Comparison of ENCODE assay signal across 8 mouse cellular contexts in the genomic region with DNA sequence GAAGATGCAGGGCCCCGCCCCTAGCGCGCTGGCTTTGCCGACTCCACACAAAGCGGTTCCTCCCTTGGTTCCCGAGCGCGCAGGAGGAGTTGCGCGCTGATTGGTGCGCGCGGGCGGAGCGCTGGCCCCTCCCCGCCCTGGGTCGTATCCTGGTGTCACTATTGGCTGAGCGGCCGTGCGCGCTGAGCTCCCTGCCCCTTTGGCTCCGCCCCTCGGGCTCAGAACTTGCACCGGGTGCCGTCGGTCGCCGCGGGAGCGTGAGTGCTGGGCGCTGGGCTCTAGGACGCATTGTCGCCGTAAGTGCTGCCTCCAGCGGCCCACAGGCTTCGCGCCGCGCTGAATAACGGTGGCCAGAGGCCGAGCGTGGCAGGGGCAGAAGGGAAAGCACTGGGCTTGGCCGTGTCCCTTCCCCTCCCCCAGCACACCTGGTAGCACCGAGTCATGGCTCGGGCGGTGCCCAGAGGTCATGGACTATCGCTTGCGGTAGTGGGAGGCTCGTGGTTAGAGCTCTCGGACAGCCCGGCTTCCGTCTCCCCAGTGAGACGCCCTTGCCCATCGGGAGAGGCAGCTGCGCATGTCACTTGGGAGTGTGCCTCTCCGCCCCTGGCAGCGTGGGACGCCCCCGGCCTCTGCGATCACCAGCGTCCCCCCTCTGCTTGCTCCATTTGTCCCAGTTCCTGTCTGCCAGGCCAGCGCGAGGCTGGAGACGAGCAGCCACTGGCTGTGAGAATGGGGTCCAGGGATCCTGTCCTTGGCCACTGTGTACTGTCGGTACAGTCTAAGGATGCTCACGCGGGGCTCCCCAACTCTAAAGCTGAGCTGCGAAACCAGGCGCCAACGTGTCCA. TPM values are rescaled to one million over a fixed set of nuclear protein-coding genes. Genes with fewer than 3 reads are reported as not detected.
DNase-seq lines count a peak whose midpoint lies in the region; ATAC-seq and TF ChIP-seq lines count a peak whose summit lies in the region.

A gene (plus strand): TSS at position 208 of the 846 bp plus-strand sequence.

- peak; percentile 99 for ATAC-seq in embryonic facial prominence, embryonic 14.5 days (ENCODE audit: low read depth)
- peak; percentile 97 for ATAC-seq in limb, embryonic 13.5 days (ENCODE audit: low FRiP score, low read depth)
- peak; percentile 97 for ATAC-seq in midbrain, embryonic 16.5 days

- WGBS in embryonic facial prominence, embryonic 14.5 days, result 0% methylated on average over 29 of the region's 70 CpGs
- under 1% methylated on average over 70 of the region's 70 CpGs for WGBS in heart, adult 2 months
- under 1% methylated on average over 70 of the region's 70 CpGs for WGBS in limb, embryonic 13.5 days
- WGBS in midbrain, embryonic 16.5 days, result under 1% methylated on average over 70 of the region's 70 CpGs

- H3K36me3 ChIP-seq in embryonic facial prominence, embryonic 14.5 days (ENCODE audit: control insufficient read depth, insufficient read depth, low read length), result no peaks in the 10 kb centered on the region
- no peaks in the 10 kb centered on the region; the same call in 1 of the 2 replicates for H3K36me3 ChIP-seq in heart, adult 2 months (ENCODE audit: control insufficient read depth, insufficient read depth, low read length)
- H3K36me3 ChIP-seq in limb, embryonic 13.5 days, result no peaks in the 10 kb centered on the region
- H3K36me3 ChIP-seq in midbrain, embryonic 16.5 days (ENCODE audit: control insufficient read depth, insufficient read depth, low read length), result no peaks in the 10 kb centered on the region

- intact Hi-C loops in heart, adult 2 months (cut with DNase I), result loop anchor here (5.0 kb wide), 1 partner anchor 171 kb away; a partner anchor contains a TSS

- no peak within 1 kb of the TSS; the same call in 1 of the 2 replicates for H3K27ac ChIP-seq in embryonic facial prominence, embryonic 14.5 days (replicated peaks; ENCODE audit: low read depth, low read length)
- peak within 1 kb of the TSS; percentile 87 for H3K27ac ChIP-seq in heart, adult 2 months
- H3K27ac ChIP-seq in limb, embryonic 13.5 days, result peak within 1 kb of the TSS; percentile 65; the same call in 1 of the 2 replicates
- H3K27ac ChIP-seq in midbrain, embryonic 16.5 days (ENCODE audit: low read length), result peak within 1 kb of the TSS; percentile 67

- DNase-seq in 3T3-L1 (ENCODE audit: low read depth, low spot score), result peak; percentile 96
- DNase-seq in adrenal gland, postnatal 4 days (ENCODE audit: low spot score in 2 of 2), result peak; percentile 76 to 84
- peak; percentile 97 for DNase-seq in embryonic facial prominence, embryonic 14.5 days (ENCODE audit: low spot score)
- DNase-seq in heart, adult 2 months, result peak; percentile 93 to 97
- peak; percentile 90 for DNase-seq in kidney, adult 8-10 months
- DNase-seq in spleen, postnatal 10 days (ENCODE audit: low spot score in 2 of 2), result peak; percentile 92 to 96

- TF ChIP-seq POLR2A in heart, adult 2 months (IDR thresholded peaks at IDR 0.05; ENCODE audit: insufficient read depth, low read depth, low read length), result peak; percentile 82

- no peaks in the 10 kb centered on the region for H3K79me2 ChIP-seq in heart, adult 2 months (replicated peaks; ENCODE audit: control insufficient read depth, insufficient read depth, low read length)

- H3K27me3 ChIP-seq in embryonic facial prominence, embryonic 14.5 days (replicated peaks; ENCODE audit: control insufficient read depth, insufficient read depth, low read length), result no peaks in the 10 kb centered on the region
- H3K27me3 ChIP-seq in heart, adult 2 months (ENCODE audit: control insufficient read depth, insufficient read depth, low read length), result no peaks in the 10 kb centered on the region
- no peaks in the 10 kb centered on the region for H3K27me3 ChIP-seq in limb, embryonic 13.5 days
- no peaks in the 10 kb centered on the region for H3K27me3 ChIP-seq in midbrain, embryonic 16.5 days (ENCODE audit: control insufficient read depth, insufficient read depth, low read depth, low read length)

- peak within 1 kb of the TSS; percentile 65 for H3K4me3 ChIP-seq in embryonic facial prominence, embryonic 14.5 days (ENCODE audit: low read depth, low read length)
- H3K4me3 ChIP-seq in heart, adult 2 months, result peak within 1 kb of the TSS; percentile 60
- H3K4me3 ChIP-seq in limb, embryonic 13.5 days, result peak within 1 kb of the TSS; percentile 85
- H3K4me3 ChIP-seq in midbrain, embryonic 16.5 days (ENCODE audit: low read depth, low read length), result peak within 1 kb of the TSS; percentile 81

- peak within 1 kb of the TSS; percentile 67 for H3K9ac ChIP-seq in embryonic facial prominence, embryonic 14.5 days (ENCODE audit: low read depth, low read length)
- H3K9ac ChIP-seq in heart, adult 2 months (ENCODE audit: low read depth, low read length), result peak within 1 kb of the TSS; percentile 91
- peak within 1 kb of the TSS; percentile 78 for H3K9ac ChIP-seq in limb, embryonic 13.5 days
- peak within 1 kb of the TSS; percentile 81 for H3K9ac ChIP-seq in midbrain, embryonic 16.5 days (ENCODE audit: low read depth, low read length)

- H3K9me3 ChIP-seq in embryonic facial prominence, embryonic 14.5 days (ENCODE audit: control insufficient read depth, low read length), result no peaks in the 10 kb centered on the region
- H3K9me3 ChIP-seq in limb, embryonic 13.5 days, result no peaks in the 10 kb centered on the region
- H3K9me3 ChIP-seq in midbrain, embryonic 16.5 days (replicated peaks; ENCODE audit: control insufficient read depth, low read length, poor library complexity, severe bottlenecking), result no peaks in the 10 kb centered on the region

- H3K4me1 ChIP-seq in embryonic facial prominence, embryonic 14.5 days (ENCODE audit: control insufficient read depth, insufficient read depth, low read length), result peaks cover 5% of the 10 kb centered on the region; the same call in 1 of the 2 replicates
- H3K4me1 ChIP-seq in heart, adult 2 months (ENCODE audit: control insufficient read depth, insufficient read depth, low read length), result peaks cover 5% of the 10 kb centered on the region
- peaks cover 20% of the 10 kb centered on the region; the same call in 1 of the 2 replicates for H3K4me1 ChIP-seq in limb, embryonic 13.5 days
- H3K4me1 ChIP-seq in midbrain, embryonic 16.5 days (ENCODE audit: control insufficient read depth, insufficient read depth, low read length), result peaks cover 14% of the 10 kb centered on the region

- TF ChIP-seq EP300 in heart, adult 2 months (IDR thresholded peaks at IDR 0.05; ENCODE audit: insufficient read depth, low read depth, low read length), result no peak

- peak; percentile 38 for TF ChIP-seq CTCF in heart, adult 2 months (IDR thresholded peaks at IDR 0.05)

- peak within 1 kb of the TSS; percentile 75 for H3K4me2 ChIP-seq in embryonic facial prominence, embryonic 14.5 days (ENCODE audit: low read depth, low read length)
- H3K4me2 ChIP-seq in limb, embryonic 13.5 days (replicated peaks), result peak within 1 kb of the TSS; percentile 90
- H3K4me2 ChIP-seq in midbrain, embryonic 16.5 days (ENCODE audit: low read length), result peak within 1 kb of the TSS; percentile 98

RNA-seq across cellular contexts. Expression of the gene that starts here (rescaled TPM):
- total RNA-seq in adrenal gland, postnatal 4 days (2021), result 10 to 100 TPM; 12.2 to 13.8 TPM
- 9.7 TPM in 2 replicates for polyA plus RNA-seq in embryonic facial prominence, embryonic 14.5 days (2014; fragmentation: Nextera tagmentation; extraction: Ambion mirVana)
- total RNA-seq in heart, adult 2 months (2021), result 10 to 100 TPM; 29.9 to 32.0 TPM
- 38.9 and 55.5 TPM in 2 replicates for polyA plus RNA-seq in heart, adult 2 months (2012; rRNA removed)
- polyA plus RNA-seq in limb, embryonic 13.5 days (2015; fragmentation: Nextera tagmentation; extraction: Ambion mirVana), result 11.5 and 11.7 TPM in 2 replicates
- polyA plus RNA-seq in midbrain, embryonic 16.5 days (2015; fragmentation: Nextera tagmentation; extraction: Ambion mirVana), result 14.6 and 15.7 TPM in 2 replicates
